Mouse (Mus musculus) frontal cortex, adult (tissue): Measurements from ENCODE around the gene Smdt1.
A peak's percentile ranks its signal among the peaks of the same experiment; 100 is the strongest.
"Not testable (repeated sequence)": the region's sequence is repeated elsewhere in the genome, so short reads cannot be mapped to it uniquely, and the experiment has no call there.

Experiments used
- ATAC-seq: cut with Nextera tagmentation; 2 replicates; pipeline ENCODE4 v1.9.2; 2017; ENCODE audit warnings: mild to moderate bottlenecking, moderate library complexity, mixed read lengths; ENCODE audit not compliant: low TSS enrichment

The Smdt1 gene

GRCm38 (mm10) chr15:82368851-82369250 is 30.1 kb downstream of the Smdt1 start:
- no peak for ATAC-seq

GRCm38 (mm10) chr15:82372446-82372845 is 33.7 kb downstream of the Smdt1 start:
- no peak for ATAC-seq

- no peak for ATAC-seq
Measured at GRCm38 (mm10) chr15:82372991-82373390, 34.2 kb downstream of the Smdt1 start.

- no peak for ATAC-seq
Measured at GRCm38 (mm10) chr15:82374437-82374836, 35.7 kb downstream of the Smdt1 start.

- no peak for ATAC-seq
Measured at GRCm38 (mm10) chr15:82375855-82376254, 37.1 kb downstream of the Smdt1 start.

- ATAC-seq, result peak; percentile 59
Measured at GRCm38 (mm10) chr15:82376393-82377138, 37.8 kb downstream of the Smdt1 start.

GRCm38 (mm10) chr15:82377701-82378100 is 38.9 kb downstream of the Smdt1 start:
- ATAC-seq, result no peak

- no peak for ATAC-seq
Measured at GRCm38 (mm10) chr15:82378261-82379180, 39.8 kb downstream of the Smdt1 start.

- ATAC-seq, result no peak
Measured at GRCm38 (mm10) chr15:82379511-82379870, 40.7 kb downstream of the Smdt1 start.

GRCm38 (mm10) chr15:82379871-82380713 is 41.3 kb downstream of the Smdt1 start, which contains the start of gene Cyp2d22:
Gene Cyp2d22 (minus strand): TSS chr15:82380260.
- peak; percentile 36; the same call in 1 of the 2 replicates for ATAC-seq

- no peak for ATAC-seq
Measured at GRCm38 (mm10) chr15:82380714-82381062, 41.9 kb downstream of the Smdt1 start.

GRCm38 (mm10) chr15:82382441-82382840 is 43.7 kb downstream of the Smdt1 start:
- no peak for ATAC-seq

GRCm38 (mm10) chr15:82385729-82386128 is 47.0 kb downstream of the Smdt1 start:
- ATAC-seq, result no peak

- not testable (repeated sequence) for ATAC-seq
Measured at GRCm38 (mm10) chr15:82389916-82390315, 51.2 kb downstream of the Smdt1 start.

GRCm38 (mm10) chr15:82393922-82394321 is 55.2 kb downstream of the Smdt1 start, which contains the start of gene Cyp2d11:
Gene Cyp2d11 (minus strand): TSS chr15:82394022.
- not testable (repeated sequence) for ATAC-seq

- not testable (repeated sequence) for ATAC-seq
Measured at GRCm38 (mm10) chr15:82395955-82396354, 57.2 kb downstream of the Smdt1 start.
